Mouse (Mus musculus): Measurements from ENCODE around the gene Slc22a14.

DNA sequence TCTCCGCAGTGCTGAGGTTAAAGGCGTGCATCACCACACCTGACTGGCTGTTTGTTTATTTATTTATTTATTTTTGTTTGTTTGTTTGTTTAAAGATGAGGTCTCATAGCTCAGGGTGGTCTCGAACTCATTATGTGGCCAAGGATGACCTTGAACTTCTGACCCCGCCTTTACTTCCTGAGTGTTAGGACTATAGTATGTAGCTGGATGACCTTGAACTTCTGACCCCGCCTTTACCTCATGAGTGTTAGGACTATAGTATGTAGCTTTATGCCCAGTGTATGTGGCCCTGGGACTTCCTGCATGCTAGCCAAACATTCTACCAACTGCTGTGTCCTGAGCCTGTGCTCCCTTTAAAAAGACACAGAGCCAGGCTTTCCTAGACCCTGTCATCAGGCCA is 3.9 kb downstream of the Slc22a14 start:
- TF ChIP-seq CTCF (IDR thresholded peaks at IDR 0.05; ENCODE audit: low read depth, low read length) (no peak), POLR2A (IDR thresholded peaks at IDR 0.05; ENCODE audit: insufficient read depth, low read length) (no peak), EP300 (IDR thresholded peaks at IDR 0.05; ENCODE audit: insufficient read depth, low read depth, low read length) (no peak)
